Mouse (Mus musculus) CD4-positive helper T cell, adult 2 months (primary cell): ENCODE measurements around the gene Igdcc3.
"Not testable (repeated sequence)": the region's sequence is repeated elsewhere in the genome, so short reads cannot be mapped to it uniquely, and the experiment has no call there.

Source experiments
- DNase-seq: peaks from one replicate; pipeline ENCODE4 v3.0.0-alpha.2; 2012; ENCODE audit warnings: low read depth, missing footprints, low spot score

Igdcc3 gene

GRCm38 (mm10) chr9:65202165-65202754 lies 61.3 kb downstream of the Igdcc3 start:
- DNase-seq, result no peak

GRCm38 (mm10) chr9:65205049-65205815 lies 64.2 kb downstream of the Igdcc3 start:
- DNase-seq, result peak; percentile 33

- not testable (repeated sequence) for DNase-seq
Measured at GRCm38 (mm10) chr9:65207041-65207815, 66.2 kb downstream of the Igdcc3 start.

- no peak for DNase-seq
Measured at GRCm38 (mm10) chr9:65208293-65209179, 67.5 kb downstream of the Igdcc3 start.

- no peak for DNase-seq
Measured at GRCm38 (mm10) chr9:65211598-65211997, 70.6 kb downstream of the Igdcc3 start.

- DNase-seq, result no peak
Measured at GRCm38 (mm10) chr9:65214425-65214777, 73.4 kb downstream of the Igdcc3 start.

- peak; percentile 89 for DNase-seq
Measured at GRCm38 (mm10) chr9:65214778-65215493, 73.9 kb downstream of the Igdcc3 start.

- no peak for DNase-seq
Measured at GRCm38 (mm10) chr9:65215494-65216126, 74.6 kb downstream of the Igdcc3 start.

- peak; percentile 71 for DNase-seq
Measured at GRCm38 (mm10) chr9:65216972-65217371, 76.0 kb downstream of the Igdcc3 start.

- peak; percentile 30 for DNase-seq
Measured at GRCm38 (mm10) chr9:65217661-65218060, 76.7 kb downstream of the Igdcc3 start.

GRCm38 (mm10) chr9:65218916-65219315 lies 77.9 kb downstream of the Igdcc3 start:
- no peak for DNase-seq

- not testable (repeated sequence) for DNase-seq
Measured at GRCm38 (mm10) chr9:65220398-65220797, 79.4 kb downstream of the Igdcc3 start.

GRCm38 (mm10) chr9:65223927-65224326 lies 82.9 kb downstream of the Igdcc3 start:
- no peak for DNase-seq

GRCm38 (mm10) chr9:65225795-65226194 lies 84.8 kb downstream of the Igdcc3 start:
- no peak for DNase-seq

- DNase-seq, result peak; percentile 30
Measured at GRCm38 (mm10) chr9:65230250-65230649, 89.3 kb downstream of the Igdcc3 start.

GRCm38 (mm10) chr9:65231284-65231683 lies 90.3 kb downstream of the Igdcc3 start:
- no peak for DNase-seq

GRCm38 (mm10) chr9:65233243-65233985 lies 92.4 kb downstream of the Igdcc3 start:
- DNase-seq, result no peak

- no peak for DNase-seq
Measured at GRCm38 (mm10) chr9:65234734-65235133, 93.7 kb downstream of the Igdcc3 start.
